Mouse (Mus musculus): ENCODE data around the gene Slc1a2.

GRCm38 (mm10) chr2:102662911-102663310 is 4.5 kb downstream of the Slc1a2 start:
- TF ChIP-seq CTCF (IDR thresholded peaks at IDR 0.05; ENCODE audit: low read depth) = no peak
- no peak for TF ChIP-seq EP300 (IDR thresholded peaks at IDR 0.05; ENCODE audit: low read depth)
